Mouse (Mus musculus) right cerebral cortex, postnatal 10 days (tissue): ENCODE measurements around the gene Gpr108.

Experiments used
- DNase-seq, 2 experiments: peaks; one replicate each; pipeline ENCODE4 v3.0.0; 2021; ENCODE audit warnings: low spot score in 2 of 2

Gpr108 gene

DNA sequence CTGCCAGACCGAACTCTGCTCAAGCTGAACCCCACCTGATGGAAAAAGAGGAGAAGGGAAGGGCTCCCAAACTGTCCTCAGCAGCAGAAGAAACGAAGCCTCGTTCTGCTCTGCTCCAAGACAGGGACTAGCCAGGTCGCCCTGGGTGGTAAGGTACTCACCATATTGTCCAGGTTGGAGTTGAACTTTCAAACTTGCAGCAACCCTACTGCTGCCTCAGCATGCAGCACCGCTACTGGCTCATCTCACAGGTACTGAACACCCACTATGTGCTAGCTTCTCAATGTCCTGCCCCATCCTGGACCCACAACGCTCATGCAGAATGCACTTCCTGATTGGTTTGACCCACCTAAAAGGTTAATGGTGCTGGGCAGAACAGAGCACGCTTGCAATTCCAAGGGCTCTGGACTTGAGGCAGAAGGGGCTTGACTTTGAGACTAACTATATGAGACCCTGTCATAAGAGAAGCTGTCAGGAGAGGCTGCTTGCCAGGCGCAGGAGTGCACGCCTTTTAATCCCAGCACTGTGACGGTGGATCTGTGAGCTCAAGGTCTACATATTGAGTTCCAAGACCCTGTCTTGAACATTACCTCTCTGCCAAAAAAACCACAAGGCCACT is 2.8 kb downstream of the Gpr108 start:
- DNase-seq = no peak

DNA sequence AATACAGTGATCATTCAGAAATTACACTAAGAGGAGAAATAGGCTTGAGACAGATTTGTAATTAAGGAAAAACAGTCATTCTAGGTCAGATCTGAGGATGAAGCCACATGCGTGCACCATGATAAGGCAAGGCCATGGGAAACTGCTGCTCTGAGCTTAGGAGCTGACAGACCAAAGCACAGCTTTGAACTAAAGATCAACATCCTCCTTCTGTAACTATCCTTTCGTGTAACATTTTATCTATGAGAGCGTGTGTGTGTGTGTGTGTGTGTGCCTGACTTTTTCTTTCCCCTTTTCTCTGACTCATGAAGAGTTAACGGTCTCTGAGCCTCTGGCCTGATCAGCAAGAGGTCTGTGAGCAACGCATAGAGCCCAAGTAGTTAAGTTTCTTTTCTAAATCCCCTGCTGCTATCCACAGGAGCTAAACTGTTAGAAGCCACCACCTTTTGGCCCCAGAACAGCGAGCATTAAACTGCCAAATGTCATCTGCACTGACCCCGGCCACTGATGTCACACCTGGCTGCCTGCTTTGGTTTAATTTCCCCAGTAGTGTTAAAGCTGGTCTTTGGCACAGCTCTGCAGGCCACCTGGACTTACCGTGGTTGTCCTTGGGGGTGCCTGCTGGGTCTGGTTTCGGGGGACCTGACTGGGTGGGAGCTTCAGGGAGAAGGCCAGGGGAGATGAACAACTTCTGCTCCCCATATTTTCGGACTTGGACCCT is 4.4 kb downstream of the Gpr108 start:
- DNase-seq = no peak

DNA sequence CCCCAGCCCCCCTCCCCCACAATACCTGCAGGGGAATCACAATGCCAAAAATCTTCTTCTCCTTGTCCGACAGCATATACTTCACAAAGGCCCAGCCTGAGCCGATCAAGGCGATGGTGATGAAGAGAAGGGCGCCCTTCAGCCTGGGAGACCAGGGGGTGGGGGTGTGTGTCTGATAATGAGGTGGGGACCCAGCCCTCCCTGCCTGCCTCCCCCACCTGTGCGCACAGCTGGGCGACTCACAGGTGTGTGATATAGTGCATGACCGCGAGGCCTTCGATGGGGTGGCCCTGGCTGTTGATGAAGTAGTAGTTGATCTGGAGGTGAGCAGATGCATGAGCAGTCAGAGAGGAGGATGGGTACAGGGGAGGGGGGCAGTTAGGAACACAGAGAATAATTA is 11.1 kb downstream of the Gpr108 start:
- DNase-seq = no peak

DNA sequence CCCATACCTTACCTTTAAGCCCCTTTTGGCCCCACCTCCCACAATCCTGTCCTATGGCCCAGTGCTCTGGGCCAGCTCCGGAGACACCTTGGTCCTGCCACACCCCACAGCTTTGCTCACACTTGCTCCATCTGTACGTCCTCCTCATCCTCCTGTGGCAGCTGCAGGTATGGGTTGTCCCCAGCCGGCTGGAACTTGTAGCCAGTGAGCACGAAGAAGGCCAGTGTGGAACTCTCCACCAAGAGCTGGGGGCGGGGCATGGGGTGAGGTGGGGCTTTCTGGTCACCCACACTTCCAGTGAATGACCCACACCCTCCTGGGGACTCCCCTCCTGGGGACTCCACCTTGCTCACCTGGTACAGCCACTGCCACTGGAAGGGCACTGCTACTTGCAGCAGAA is 12.4 kb downstream of the Gpr108 start:
- DNase-seq = no peak

DNA sequence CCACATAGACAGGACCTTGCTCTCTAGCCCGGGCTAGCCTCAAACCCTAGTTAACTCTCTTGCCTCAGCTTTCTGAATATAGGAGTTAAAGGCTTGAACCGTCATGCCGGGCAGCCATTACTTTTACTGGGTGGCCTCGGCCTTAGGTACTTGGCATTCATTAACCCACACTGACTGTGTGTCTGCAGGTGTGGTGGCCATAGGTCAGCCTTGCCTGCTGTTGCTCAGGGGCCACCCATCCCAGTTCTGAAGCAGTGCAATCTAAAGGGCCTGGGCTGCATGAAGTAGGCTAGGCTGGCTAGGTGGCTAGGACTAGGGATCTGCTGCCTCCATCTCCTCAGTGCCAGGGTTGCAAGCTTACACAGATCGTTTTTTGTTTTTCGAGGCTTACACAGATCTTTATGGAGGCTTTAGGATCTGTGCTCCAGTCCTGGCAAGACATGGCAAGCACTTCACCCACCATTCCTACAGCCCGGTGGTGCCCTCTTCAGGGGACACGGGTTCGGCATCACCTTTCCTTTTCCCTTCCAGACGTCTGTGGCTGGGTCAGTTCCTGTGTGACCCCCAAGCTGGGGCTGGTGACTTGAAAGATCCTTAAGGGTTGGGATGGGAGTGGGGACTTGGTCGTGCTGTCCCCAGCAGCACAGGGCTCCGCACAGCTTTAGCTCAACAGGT is 13.9 kb downstream of the Gpr108 start:
- DNase-seq = no peak

DNA sequence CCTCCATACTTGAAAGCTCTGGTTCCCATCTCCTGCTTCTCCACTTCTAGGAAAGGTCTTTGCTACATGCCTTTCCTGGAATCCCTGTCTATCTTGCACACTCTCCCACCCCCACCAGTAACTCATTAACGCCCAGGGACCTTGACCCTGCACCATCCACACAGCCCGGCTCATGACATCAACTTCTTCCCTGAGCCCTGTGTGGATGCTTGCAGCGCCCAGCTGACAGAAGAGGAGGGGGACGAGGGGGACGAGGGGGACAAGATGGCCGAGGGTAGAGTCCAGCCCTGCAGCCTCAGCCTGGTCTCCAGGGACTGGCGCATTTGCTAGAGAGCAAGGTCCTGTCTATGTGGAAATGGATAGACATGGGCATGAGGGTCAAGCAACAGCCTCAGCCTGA is 15.2 kb downstream of the Gpr108 start:
- no peak for DNase-seq

DNA sequence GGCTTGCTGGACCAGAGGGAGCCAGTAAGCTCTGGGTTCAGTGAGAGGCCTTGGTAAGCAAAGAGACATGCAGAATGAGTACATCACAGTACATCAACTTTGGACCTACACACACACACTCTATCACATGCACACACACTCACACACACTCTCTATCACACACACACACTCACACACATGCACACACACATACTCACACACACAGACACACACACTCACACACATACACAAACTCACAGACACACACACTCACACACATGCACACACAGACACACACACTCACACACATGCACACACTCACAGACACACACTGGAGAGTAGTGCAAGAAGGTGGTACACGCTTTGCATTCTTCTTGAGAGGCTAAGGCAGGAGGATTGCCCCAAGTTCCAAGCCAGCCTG is 16.0 kb downstream of the Gpr108 start:
- DNase-seq = no peak

DNA sequence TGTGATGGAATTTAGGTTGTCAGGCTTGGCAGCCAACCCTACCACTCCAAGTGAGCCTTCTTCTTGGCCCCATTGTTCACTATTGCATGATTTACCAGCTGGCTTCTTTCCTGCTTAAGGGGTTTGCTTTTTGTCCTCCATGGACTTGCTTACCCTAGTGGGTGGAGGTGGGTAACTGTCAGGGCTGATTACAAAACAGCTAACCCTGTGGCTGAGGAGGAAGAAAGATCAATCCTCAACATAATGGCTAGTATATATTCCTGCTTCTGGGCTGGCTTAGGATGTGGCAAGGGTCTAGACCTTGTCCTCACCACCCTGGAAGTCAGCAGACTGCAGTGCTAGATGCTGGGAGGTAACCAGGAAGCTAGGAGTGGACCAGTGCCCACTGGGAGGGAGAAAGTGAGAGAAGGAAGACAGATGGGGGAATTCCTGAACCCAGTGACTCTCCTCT is 16.9 kb downstream of the Gpr108 start:
- no peak for DNase-seq

DNA sequence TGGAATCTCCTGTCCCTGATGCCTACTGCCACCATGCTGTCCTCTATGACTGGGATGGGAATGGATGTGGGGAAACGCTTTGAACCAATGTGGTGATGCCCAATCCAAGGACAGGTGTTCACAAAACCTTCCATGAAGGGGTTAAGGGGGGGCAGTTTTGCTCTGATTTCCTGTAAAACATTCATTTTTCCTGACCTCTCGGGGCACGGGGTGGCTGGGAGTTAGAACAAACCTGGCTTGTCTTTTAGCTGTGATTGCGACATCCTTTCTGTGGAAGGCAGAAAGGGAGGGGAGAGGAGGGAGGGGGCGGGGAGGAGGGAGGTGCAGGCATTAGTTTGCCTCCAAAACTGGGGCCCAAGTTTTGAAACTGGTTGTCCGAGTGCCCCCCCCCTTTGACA is 17.5 kb downstream of the Gpr108 start:
- no peak for DNase-seq

DNA sequence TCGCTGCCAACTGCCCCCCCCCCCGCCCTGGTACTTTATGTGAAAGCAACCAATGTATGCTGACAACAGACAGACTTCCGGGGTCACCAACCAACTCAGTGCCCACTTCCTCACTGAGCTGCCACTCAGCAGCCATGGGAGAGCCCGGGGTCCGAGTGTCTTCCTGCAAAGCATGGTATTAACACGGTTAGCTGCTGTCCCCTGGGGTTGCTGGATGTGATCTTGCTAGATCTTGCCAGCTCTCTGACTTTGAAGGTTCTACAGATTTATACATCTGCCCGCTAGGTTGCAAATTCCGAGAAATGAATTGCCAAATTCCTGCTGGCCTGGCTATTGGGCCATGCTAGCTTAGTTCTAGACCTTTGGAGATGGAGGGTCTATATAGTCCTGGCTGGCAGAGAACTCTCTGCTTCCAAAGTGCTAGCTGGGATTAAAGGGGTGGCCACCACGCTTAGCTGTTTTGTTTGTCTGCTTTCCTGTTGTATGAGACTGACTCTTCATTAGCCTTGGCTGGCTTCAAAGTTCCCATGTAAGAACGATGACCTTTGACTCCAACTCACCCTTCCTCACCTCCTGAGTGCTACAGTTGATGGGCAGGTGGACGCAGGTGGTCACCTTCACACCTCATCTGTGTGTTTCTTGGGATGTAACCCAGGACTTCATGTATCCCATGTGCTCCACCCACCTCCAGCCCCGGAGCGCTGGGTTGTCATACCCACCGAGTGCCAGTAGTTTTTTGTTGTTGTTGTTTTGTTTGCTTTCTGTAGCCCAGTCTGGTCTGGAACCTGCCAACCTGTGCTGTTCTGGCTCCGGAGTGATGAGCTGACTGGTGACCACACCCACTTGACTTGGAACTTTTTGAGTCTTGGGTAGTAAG is 18.2 kb downstream of the Gpr108 start:
- no peak for DNase-seq

DNA sequence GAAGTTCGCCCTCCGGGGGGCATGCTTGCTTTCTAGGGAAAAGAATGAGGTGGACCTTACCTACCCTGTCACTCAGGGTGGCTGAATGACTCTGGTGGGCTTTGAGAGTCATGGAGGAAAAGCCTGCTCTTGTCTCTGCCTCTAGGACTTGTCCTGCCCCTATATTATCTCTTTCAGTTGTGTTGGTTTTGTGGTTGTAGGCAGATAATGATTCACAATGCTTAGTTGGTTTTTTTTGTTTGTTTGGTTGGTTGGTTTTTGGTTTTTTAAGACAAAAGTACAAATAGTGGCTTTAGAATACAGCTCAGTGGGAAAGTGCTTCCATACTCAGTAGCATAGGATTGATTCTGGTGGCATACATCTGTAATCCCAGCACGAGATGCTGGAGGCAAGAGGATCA is 19.4 kb downstream of the Gpr108 start:
- no peak for DNase-seq

DNA sequence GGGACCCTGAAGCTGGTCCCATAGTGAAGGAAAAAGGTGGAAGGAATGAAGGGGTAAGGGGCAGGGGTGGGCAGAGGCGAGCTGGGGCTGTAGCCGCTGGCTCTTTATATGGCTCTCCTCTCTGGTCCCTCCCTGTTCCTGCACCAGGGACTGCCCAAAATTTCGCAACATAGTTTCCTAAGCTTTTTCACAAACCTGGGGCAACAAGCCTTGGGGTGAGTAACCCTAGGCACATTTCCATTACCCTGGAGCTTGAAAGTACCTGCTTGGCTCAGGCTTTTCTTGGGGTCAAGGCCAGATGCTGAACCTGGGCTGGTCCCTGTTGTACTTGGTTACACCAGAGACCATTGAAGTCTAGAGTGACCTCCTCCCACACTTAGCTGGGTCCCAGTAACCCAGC is 20.2 kb downstream of the Gpr108 start, which contains the start of gene C3:
Gene C3, minus strand, starts transcription at position 123 of the 400 bp plus-strand sequence.
- no peak for DNase-seq

DNA sequence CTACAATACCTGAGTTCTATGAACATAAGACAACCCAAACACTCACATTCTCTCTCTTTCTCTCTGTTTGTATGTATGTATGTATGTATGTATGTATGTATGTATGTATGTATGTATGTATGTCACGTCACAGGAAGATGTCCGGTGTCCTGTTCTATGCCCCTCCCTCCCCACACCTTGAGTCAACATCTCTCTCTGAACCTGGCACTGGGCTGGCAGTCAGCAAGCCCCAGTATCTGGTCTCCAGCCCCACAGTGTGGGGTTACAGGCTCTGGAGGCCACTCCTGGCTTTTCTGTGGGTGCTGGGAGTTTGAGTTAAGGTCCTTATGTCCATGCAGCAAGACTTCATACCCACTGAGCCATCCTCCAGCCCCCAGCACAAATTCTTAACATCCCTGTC is 20.8 kb downstream of the Gpr108 start:
- no peak for DNase-seq

DNA sequence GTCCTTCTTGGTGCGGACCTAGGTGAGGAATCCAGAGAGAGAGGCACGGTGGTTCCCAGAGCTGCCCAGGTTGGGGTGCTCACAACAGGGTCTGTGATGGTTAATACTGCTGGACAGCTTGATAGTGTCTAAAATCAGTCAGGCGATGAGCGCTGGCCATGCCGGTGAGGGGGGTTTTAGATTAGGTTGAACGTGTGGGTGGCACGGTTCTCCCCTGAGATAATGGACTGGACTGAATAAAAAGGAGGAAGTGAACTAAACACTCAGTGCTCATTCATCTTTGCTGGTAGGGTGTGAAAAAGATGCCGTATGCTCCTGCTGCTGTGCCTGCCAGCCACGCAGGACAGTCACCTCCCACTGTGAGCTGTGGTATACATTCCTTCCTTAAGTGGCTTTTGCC is 24.9 kb downstream of the Gpr108 start:
- peak in 1 of 2 experiments; percentile 6 for DNase-seq

DNA sequence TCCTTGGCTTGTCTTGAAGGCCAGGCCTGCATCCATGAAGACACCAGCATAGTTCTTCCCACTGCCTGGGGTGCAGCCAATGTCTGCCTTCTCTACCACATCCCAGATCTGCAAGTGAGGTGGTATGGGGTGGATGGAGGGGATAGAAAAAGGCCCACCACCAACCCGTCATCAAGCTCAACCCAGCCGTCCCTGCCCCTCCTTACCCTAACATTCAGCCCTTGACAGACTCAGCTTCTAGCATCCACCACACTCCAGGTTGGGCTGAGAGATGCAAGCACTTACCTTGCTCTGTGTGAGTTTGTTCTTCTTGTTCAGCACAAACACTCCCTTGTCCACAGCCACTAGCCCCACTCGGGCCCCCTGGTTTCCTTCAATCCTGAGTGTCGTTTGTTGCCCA is 26.3 kb downstream of the Gpr108 start:
- peak in 1 of 2 experiments; percentile 16 for DNase-seq

DNA sequence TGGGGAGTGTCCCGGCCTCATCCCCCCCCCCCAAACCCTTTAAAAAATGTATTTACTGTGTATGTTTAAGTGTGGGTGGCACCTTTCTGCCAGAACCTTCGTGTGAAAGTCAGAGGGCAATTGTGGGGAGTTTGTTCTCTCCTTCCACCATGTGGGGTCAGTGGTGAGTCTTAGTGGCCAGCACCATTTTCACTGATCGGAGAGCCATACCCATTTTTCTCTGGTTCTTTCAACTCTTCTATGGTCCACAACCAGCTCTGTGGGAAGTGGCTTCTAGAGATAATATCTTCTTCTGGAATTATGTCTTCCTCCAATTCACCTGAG is 28.4 kb downstream of the Gpr108 start:
- DNase-seq = peak in 1 of 2 experiments; percentile 23

DNA sequence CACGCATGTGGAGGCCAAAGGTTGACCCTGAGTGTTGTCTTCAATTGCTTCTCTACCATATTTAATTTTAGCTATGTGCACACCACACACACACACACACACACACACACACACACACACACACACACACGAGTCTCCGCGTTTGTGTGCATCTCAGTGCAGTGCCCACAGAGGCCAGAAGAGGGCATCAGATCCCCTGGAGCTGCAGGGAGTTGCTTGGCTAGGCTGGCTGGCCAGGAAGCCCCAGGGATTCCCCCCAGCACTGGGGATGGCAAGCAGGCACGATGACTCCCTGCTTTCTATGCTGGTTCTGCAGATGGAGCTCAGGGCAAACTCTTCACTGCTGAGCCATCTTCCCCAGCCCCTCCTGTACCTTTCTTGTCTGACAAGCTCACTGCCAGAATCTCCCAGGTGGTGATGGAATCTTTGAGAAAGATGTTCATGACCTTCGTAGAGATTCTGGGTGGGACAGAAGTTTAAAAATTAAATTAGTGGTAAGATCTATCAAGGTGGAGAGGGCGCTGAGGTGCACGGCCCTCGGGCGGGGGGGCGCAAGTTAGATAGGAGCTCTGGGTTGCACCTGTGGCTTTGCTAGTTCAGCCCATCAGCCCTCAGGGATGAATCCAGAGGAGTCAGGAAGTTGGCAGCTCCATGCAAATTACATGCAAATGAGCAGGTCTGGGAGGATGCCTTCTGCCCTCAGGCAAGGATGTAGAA is 28.9 kb downstream of the Gpr108 start:
- DNase-seq = peak; percentile 56 to 78

DNA sequence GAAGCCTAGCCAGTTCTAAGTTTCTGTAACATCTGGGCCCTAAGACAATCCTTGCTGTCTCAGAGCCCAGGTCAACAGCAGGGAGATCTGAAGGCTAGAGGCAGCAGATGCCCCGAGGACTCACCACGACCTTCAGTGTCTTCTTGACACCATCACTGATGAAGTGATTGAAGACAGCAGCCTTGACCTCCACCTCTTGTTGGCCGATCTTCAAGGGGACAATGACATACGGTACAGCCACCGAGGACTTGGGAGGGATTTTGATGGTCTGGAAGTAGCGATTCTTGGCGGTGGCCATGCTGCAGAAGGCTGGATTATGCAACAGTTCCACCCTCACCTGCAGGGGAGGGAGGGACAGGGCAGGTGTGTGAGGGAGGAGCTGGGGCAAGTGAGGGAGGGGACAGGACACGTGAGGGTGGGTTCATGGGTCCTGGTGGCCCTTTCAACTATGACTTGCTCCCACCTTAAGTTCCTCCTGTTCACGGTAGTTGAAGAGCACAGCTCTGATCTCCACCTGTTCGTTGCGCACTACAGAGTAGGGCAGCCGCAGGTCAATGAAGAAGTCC is 29.8 kb downstream of the Gpr108 start:
- no peak for DNase-seq

DNA sequence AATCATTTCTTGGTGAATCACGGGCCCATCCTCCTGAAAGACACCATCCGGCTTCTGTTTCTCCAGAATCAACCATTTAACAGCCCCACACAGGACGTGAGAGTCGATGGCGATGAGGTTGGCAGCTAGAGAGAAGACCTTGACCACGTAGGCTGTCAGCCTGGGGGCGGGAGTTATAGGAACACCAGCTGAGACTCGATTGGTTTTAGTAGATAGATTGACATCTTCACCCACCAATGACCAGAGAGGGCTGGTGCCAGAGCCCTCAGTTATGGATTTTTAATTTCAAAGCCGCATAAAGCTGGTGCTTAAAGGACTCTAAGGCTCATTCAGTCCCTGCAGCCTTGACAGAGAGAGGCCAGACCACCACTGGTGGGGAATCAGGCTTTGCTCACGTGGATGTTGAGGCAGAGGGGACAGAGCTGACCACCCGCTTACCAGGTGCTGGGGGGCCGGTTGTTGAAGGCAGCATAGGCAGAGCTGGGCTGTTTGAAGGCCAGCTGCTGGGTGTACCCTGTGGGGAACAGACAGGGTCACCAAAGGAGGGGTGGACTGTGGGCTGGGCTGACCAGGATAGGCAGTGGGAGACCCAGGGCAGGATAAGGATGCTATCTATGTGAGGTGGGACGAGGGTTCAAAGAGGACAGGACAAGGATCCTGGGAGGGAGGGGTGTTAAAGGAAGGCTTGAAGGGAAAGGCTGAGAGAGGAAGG is 33.4 kb downstream of the Gpr108 start:
- DNase-seq = no peak

DNA sequence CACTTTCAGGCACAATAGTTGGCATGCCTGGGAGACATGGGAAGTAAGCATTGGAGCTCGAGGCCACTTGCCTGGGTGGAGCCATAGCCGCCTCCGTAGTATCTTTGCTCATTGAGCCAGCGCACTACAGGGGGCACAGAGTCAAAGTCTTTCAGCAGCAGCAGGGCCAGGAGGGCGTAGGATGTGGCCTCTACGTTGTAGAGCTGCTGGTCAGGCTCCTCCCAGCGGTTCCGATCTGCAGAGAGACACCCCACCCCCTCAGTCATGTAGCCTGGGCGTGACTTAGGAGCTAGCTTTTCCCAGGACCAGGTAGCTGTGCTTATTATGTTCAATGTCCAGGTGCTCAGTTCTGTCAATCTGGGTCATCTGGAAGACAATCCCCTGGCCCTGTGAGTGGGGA is 36.7 kb downstream of the Gpr108 start:
- DNase-seq = no peak

DNA sequence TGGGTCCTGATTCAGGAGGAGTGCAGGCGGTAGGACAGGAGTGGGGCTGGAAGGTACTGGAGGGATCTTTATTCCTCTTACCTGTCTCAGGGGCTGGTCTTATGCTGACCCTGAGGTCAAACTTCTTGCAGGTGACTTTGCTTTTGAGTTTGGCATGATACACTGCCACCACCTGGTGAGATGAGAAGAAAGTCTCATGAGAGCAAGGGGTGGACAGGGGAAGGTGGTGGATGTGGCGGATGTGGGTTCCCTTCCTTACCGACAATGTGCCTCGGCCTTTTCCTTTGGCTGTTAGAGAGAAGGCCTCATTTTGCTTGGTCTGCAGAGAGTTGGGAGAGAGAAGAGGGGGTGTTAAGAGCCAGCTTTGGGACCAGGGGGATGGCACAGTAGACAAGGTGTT is 38.9 kb downstream of the Gpr108 start:
- no peak for DNase-seq
